Mouse (Mus musculus) olfactory bulb, adult 2 months (tissue): ENCODE results near the gene Trim50.

Experiments
- CTCF ChIP-seq: fragments of 200-500 bp; IDR thresholded peaks from 2 replicates; pipeline ENCODE4 v1.5.1; 2012; ENCODE audit warnings: low read depth, mild to moderate bottlenecking, low read length, moderate library complexity; ENCODE audit not compliant: insufficient read depth
- POLR2A ChIP-seq: fragments of 200-500 bp; IDR thresholded peaks from 2 replicates; pipeline ENCODE4 v1.6.1; 2012; ENCODE audit warnings: mild to moderate bottlenecking, low read depth, low read length, moderate library complexity; ENCODE audit not compliant: insufficient read depth

GRCm38 (mm10) chr5:135381356-135381925, 28.3 kb downstream of the Trim50 start:
- TF ChIP-seq CTCF (no peak), POLR2A (no peak)
